Mouse (Mus musculus) bone marrow, adult 2 months (tissue): ENCODE results near the gene Zfp866.

Experiments used
- CTCF ChIP-seq: fragments of 200-500 bp; IDR thresholded peaks from 2 replicates; pipeline ENCODE4 v1.5.1; 2011; ENCODE audit warnings: low read length, control low read depth; ENCODE audit not compliant: control insufficient read depth, insufficient read depth
- POLR2A ChIP-seq: fragments of 200-500 bp; IDR thresholded peaks from 2 replicates; pipeline ENCODE4 v1.6.1; 2011; ENCODE audit warnings: low read depth, mild to moderate bottlenecking, control low read depth, low read length, borderline replicate concordance; ENCODE audit not compliant: control insufficient read depth

GRCm38 (mm10) chr8:69805086-69805485, 14.1 kb upstream of the Zfp866 start:
- no peak for TF ChIP-seq CTCF
- no peak for TF ChIP-seq POLR2A
